Mouse (Mus musculus) olfactory bulb, adult 2 months (tissue): ENCODE data around the gene Chd5. TPM values are rescaled to one million over a fixed set of nuclear protein-coding genes. Genes with fewer than 3 reads are reported as not detected.

Source experiments
- H3K27ac ChIP-seq: fragments of 200-500 bp; 2 replicates; pipeline ENCODE4 v1.5.1; 2012; ENCODE audit warnings: low read depth, low read length; ENCODE audit not compliant: insufficient read depth
- H3K4me1 ChIP-seq: fragments of 200-500 bp; 2 replicates; pipeline ENCODE4 v1.6.1; 2012; ENCODE audit warnings: low read length; ENCODE audit not compliant: control insufficient read depth, insufficient read depth
- H3K4me3 ChIP-seq: fragments of 200-500 bp; 2 replicates; pipeline ENCODE4 v1.5.1; 2012; ENCODE audit warnings: mild to moderate bottlenecking, low read depth, low read length, moderate library complexity; ENCODE audit not compliant: insufficient read depth
- CTCF ChIP-seq: fragments of 200-500 bp; IDR thresholded peaks from 2 replicates; pipeline ENCODE4 v1.5.1; 2012; ENCODE audit warnings: low read depth, mild to moderate bottlenecking, low read length, moderate library complexity; ENCODE audit not compliant: insufficient read depth
- POLR2A ChIP-seq: fragments of 200-500 bp; IDR thresholded peaks from 2 replicates; pipeline ENCODE4 v1.6.1; 2012; ENCODE audit warnings: mild to moderate bottlenecking, low read depth, low read length, moderate library complexity; ENCODE audit not compliant: insufficient read depth
- WGBS: fragments of 180-500 bp; shearing (Covaris S2); methylation state at CpG from one replicate; pipeline ENCODE4 v1.1.7; 2018; 5-methylcytosine and 5-hydroxymethylcytosine counted together
- polyA plus RNA-seq: library from polyadenylated mRNA; stranded (reverse); fragments of >200 nt; gene quantifications from 2 replicates; pipeline ENCODE4 v1.2.4, GENCODE M21; 2012; ENCODE audit warnings: low replicate concordance; ENCODE audit not compliant: missing spikeins, insufficient read depth, insufficient read length

Gene Chd5
- polyA plus RNA-seq, 1 experiment: 36.3 TPM

GRCm38 (mm10) chr4:152410961-152411360, 72.5 kb downstream of the Chd5 start:
- WGBS: 49% methylated on average over 13 of the region's 13 CpGs
- H3K27ac ChIP-seq: peak overlapping the region; percentile 29; the same call in 1 of the 2 replicates
- no peak overlapping the region for H3K4me3 ChIP-seq
- TF ChIP-seq CTCF (no peak), POLR2A (no peak)
- peaks cover 28% of the 10 kb centered on the region for H3K4me1 ChIP-seq

DNA sequence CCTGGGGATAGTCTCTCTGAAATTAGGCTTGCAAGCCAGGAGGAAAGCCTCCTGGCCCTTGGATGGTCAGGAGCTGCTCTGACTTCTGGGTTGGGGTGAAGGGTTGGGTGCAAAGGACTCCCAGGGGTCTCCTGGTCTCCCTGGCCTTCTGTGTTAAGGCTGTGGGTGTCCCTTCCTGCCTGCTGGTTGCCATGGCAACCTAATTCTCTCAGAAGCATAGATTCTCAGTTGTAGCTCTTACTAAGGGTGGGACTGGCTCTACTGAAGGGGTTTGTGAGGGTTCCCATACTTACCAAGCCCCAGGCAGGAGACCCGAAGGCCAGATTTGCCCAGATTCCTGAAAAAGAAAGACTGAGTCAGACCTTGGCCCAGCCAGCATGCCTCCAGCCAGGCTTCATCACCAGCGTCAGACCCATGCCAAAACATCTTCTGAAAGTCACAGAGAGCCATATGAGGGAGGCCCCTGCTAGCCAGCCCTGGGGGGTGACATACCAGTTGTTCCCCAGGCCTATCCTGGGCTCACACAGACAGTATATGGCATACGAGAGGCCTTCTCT, 74.2 kb downstream of the Chd5 start:
- no peak for TF ChIP-seq POLR2A
- H3K4me3 ChIP-seq: no peak overlapping the region
- 45% methylated on average over 3 of the region's 3 CpGs for WGBS
- peak overlapping the region; percentile 24; the same call in 1 of the 2 replicates for H3K27ac ChIP-seq
- H3K4me1 ChIP-seq: peaks cover 20% of the 10 kb centered on the region

GRCm38 (mm10) chr4:152418229-152419060, 80.0 kb downstream of the Chd5 start:
- no peak overlapping the region for H3K4me3 ChIP-seq
- H3K27ac ChIP-seq: no peak overlapping the region
- peaks cover 21% of the 10 kb centered on the region for H3K4me1 ChIP-seq
- TF ChIP-seq CTCF: no peak
- no peak for TF ChIP-seq POLR2A
- WGBS: 66% methylated on average over 28 of the region's 28 CpGs

- WGBS: 70% methylated on average over 6 of the region's 6 CpGs
- peaks cover 33% of the 10 kb centered on the region for H3K4me1 ChIP-seq
- no peak overlapping the region for H3K27ac ChIP-seq
- TF ChIP-seq CTCF (no peak), POLR2A (no peak)
- H3K4me3 ChIP-seq: no peak overlapping the region
Observed at GRCm38 (mm10) chr4:152423576-152423975, 85.1 kb downstream of the Chd5 start.

DNA sequence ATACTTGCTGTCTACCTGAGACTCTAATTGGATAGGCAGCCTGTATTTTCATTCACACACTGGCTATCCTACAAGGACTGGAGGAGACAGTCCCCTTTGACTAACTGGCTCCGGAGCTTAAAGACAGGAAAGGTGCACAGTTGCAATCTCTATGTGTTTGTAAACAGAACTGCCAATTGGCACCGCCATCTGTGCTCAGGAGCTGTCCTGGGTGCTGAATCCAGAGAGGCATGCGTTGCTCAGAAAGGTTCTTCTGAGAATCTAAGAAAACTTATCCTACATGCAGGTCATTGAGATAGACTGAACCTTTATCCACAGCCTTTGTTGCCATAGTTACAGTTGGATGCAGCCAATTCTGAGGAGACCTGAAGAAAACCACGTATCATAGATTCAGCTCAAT, 85.9 kb downstream of the Chd5 start:
- WGBS: 46% methylated on average over 4 of the region's 4 CpGs
- Histone ChIP-seq H3K4me1 (peaks cover 32% of the 10 kb centered on the region), H3K27ac (no peak overlapping the region), H3K4me3 (no peak overlapping the region)
- no peak for TF ChIP-seq POLR2A
- no peak for TF ChIP-seq CTCF

DNA sequence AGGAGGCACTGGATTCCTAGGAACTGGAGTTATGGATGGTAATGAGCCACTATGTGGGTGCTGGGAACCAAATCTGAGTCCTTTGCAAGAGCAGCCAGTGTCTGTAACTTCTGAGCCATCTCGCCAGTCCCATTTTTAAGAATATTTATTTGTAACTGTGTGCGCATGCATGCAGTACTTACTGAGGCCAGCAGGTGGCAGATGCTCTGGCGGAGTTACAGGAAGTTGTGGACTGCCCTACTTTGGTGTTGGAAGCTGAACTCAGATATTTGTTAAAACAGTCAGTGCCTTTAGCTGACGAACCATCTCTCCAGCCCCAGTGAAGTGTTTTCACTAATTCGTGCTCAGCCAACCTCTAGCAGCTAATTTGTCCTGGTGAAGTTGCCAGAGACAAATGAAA, 86.5 kb downstream of the Chd5 start:
- WGBS: 66% methylated on average over 5 of the region's 5 CpGs
- Histone ChIP-seq H3K27ac (no peak overlapping the region), H3K4me3 (no peak overlapping the region), H3K4me1 (peaks cover 27% of the 10 kb centered on the region)
- TF ChIP-seq CTCF: no peak
- TF ChIP-seq POLR2A: no peak

DNA sequence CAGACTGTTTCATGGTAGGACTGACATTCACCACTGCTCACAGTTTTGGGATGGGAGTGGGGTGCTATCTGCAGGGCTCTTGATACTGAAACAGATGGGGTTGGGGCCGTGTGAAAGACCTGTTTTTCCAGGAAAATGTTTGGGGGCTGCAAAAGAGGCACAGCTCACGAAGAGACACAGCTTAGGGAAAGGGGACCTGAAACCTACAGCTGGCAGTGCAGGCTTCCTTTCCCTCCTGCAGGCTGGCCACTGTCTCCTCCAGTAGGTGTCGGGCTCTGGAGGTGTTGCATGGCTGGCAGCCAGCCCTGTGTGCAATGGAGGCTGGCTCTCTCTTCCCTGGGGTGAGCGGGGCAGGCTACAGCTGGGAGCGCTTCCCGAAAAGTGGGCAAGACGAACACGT, 89.8 kb downstream of the Chd5 start:
- H3K4me3 ChIP-seq: no peak overlapping the region
- H3K4me1 ChIP-seq: peaks cover 30% of the 10 kb centered on the region
- peak overlapping the region; percentile 21 for H3K27ac ChIP-seq
- no peak for TF ChIP-seq POLR2A
- TF ChIP-seq CTCF: no peak
- WGBS: 42% methylated on average over 8 of the region's 8 CpGs

- peak; percentile 94 for TF ChIP-seq CTCF
- TF ChIP-seq POLR2A: no peak
- 49% methylated on average over 5 of the region's 5 CpGs for whole genome bisulfite sequencing
- H3K27ac ChIP-seq: no peak overlapping the region
- no peak overlapping the region for H3K4me3 ChIP-seq
- H3K4me1 ChIP-seq: peaks cover 35% of the 10 kb centered on the region
Observed at GRCm38 (mm10) chr4:152432308-152432707, 93.9 kb downstream of the Chd5 start.

DNA sequence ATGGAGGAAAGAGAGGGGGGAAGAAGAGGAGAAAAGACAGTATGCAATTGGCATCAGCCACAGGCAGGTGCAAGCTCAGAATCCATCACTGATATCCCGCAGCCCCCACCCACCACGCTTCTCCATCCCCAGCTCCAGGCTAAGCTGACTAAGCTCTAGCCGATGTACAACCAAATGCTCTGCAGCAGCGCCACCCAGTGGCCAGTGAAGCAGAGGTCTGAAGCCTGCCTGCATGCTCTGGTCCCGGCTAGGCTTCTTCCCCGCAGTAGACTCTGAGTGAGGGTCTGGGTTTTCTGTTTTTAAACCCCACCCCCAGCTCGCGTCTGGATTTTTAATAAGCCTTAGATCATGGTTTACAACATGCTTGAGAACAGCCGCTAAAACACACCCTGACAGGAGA, 96.4 kb downstream of the Chd5 start:
- H3K27ac ChIP-seq: no peak overlapping the region
- 2% methylated on average over 9 of the region's 9 CpGs for WGBS

More for the DNA sequence above, 96.4 kb downstream of the Chd5 start:
- Histone ChIP-seq H3K4me1 (peaks cover 20% of the 10 kb centered on the region), H3K4me3 (no peak overlapping the region)
- TF ChIP-seq CTCF (peak; percentile 80), POLR2A (no peak)
